Mouse (Mus musculus): ENCODE data around the gene Nup93. TPM values are rescaled to one million over a fixed set of nuclear protein-coding genes. Genes with fewer than 3 reads are reported as not detected.

Gene Nup93
- polyA plus RNA-seq, 1 experiment from 2014 or later: 51.5 TPM

GRCm38 (mm10) chr8:94227381-94227939, 13.1 kb downstream of the Nup93 start:
- Histone ChIP-seq H3K27me3 (replicated peaks) (no peaks in the 10 kb centered on the region), H3K4me1 (no peaks in the 10 kb centered on the region), H3K27ac (replicated peaks) (no peak overlapping the region), H3K4me2 (no peak overlapping the region), H3K36me3 (peaks cover 11% of the 10 kb centered on the region; the same call in 1 of the 2 replicates), H3K4me3 (replicated peaks) (no peak overlapping the region), H3K9ac (replicated peaks) (no peak overlapping the region), H3K9me3 (replicated peaks) (no peaks in the 10 kb centered on the region)
- ATAC-seq (ENCODE audit: low FRiP score): no peak
- 81% methylated on average over 7 of the region's 7 CpGs for WGBS

GRCm38 (mm10) chr8:94240240-94240751, 25.9 kb downstream of the Nup93 start:
- no peak for ATAC-seq (ENCODE audit: low FRiP score)
- H3K4me2 ChIP-seq: no peak overlapping the region
- H3K27ac ChIP-seq (replicated peaks): no peak overlapping the region
- H3K4me1 ChIP-seq: no peaks in the 10 kb centered on the region
- no peak overlapping the region for H3K4me3 ChIP-seq (replicated peaks)
- no peaks in the 10 kb centered on the region for H3K9me3 ChIP-seq (replicated peaks)
- H3K9ac ChIP-seq (replicated peaks): no peak overlapping the region
- no peaks in the 10 kb centered on the region for H3K27me3 ChIP-seq (replicated peaks)
- peaks cover 4% of the 10 kb centered on the region; the same call in 1 of the 2 replicates for H3K36me3 ChIP-seq
- WGBS: 90% methylated on average over 4 of the region's 4 CpGs

- H3K27me3 ChIP-seq (replicated peaks): no peaks in the 10 kb centered on the region
- no peaks in the 10 kb centered on the region for H3K36me3 ChIP-seq
- no peak overlapping the region for H3K9ac ChIP-seq (replicated peaks)
- no peaks in the 10 kb centered on the region for H3K9me3 ChIP-seq (replicated peaks)
- ATAC-seq (ENCODE audit: low FRiP score): no peak
- H3K4me1 ChIP-seq: peaks cover 16% of the 10 kb centered on the region
- H3K27ac ChIP-seq (replicated peaks): peak overlapping the region; percentile 58
- no peak overlapping the region for H3K4me3 ChIP-seq (replicated peaks)
- WGBS: 58% methylated on average over 2 of the region's 2 CpGs
- no peak overlapping the region for H3K4me2 ChIP-seq
These were observed 35.6 kb downstream of the Nup93 start for GRCm38 (mm10) chr8:94249836-94250435.

- H3K27ac ChIP-seq (replicated peaks): no peak overlapping the region
- H3K4me2 ChIP-seq: no peak overlapping the region
- no peaks in the 10 kb centered on the region for H3K9me3 ChIP-seq (replicated peaks)
- ATAC-seq (ENCODE audit: low FRiP score): no peak
- H3K9ac ChIP-seq (replicated peaks): no peak overlapping the region
- 58% methylated on average over 6 of the region's 6 CpGs for WGBS
- no peaks in the 10 kb centered on the region for H3K4me1 ChIP-seq
- no peak overlapping the region for H3K4me3 ChIP-seq (replicated peaks)
- no peaks in the 10 kb centered on the region for H3K27me3 ChIP-seq (replicated peaks)
- no peaks in the 10 kb centered on the region for H3K36me3 ChIP-seq
These were observed 44.5 kb downstream of the Nup93 start for GRCm38 (mm10) chr8:94258881-94259280.

- no peaks in the 10 kb centered on the region for H3K36me3 ChIP-seq
- H3K27me3 ChIP-seq (replicated peaks): no peaks in the 10 kb centered on the region
- H3K9ac ChIP-seq (replicated peaks): no peak overlapping the region
- no peak overlapping the region for H3K4me2 ChIP-seq
- WGBS: 72% methylated on average over 3 of the region's 3 CpGs
- H3K9me3 ChIP-seq (replicated peaks): no peaks in the 10 kb centered on the region
- peaks cover 10% of the 10 kb centered on the region for H3K4me1 ChIP-seq
- H3K27ac ChIP-seq (replicated peaks): no peak overlapping the region
- no peak overlapping the region for H3K4me3 ChIP-seq (replicated peaks)
- no peak for ATAC-seq (ENCODE audit: low FRiP score)
These were observed 48.4 kb downstream of the Nup93 start for GRCm38 (mm10) chr8:94262626-94263297.

- Histone ChIP-seq H3K4me2 (peak overlapping the region; percentile 51), H3K27me3 (replicated peaks) (no peaks in the 10 kb centered on the region), H3K9me3 (replicated peaks) (no peaks in the 10 kb centered on the region), H3K27ac (replicated peaks) (peak overlapping the region; percentile 83), H3K4me3 (replicated peaks) (peak overlapping the region; percentile 39), H3K36me3 (no peaks in the 10 kb centered on the region), H3K9ac (replicated peaks) (peak overlapping the region; percentile 49), H3K4me1 (peaks cover 32% of the 10 kb centered on the region)
- WGBS: 29% methylated on average over 10 of the region's 10 CpGs
- peak; percentile 80 for ATAC-seq (ENCODE audit: low FRiP score)
These were observed 52.2 kb downstream of the Nup93 start for GRCm38 (mm10) chr8:94266344-94267191.

- Histone ChIP-seq H3K4me1 (peaks cover 34% of the 10 kb centered on the region), H3K4me2 (peak overlapping the region; percentile 50), H3K36me3 (no peaks in the 10 kb centered on the region), H3K27me3 (replicated peaks) (no peaks in the 10 kb centered on the region), H3K27ac (replicated peaks) (peak overlapping the region; percentile 56), H3K9ac (replicated peaks) (peak overlapping the region; percentile 40; the same call in 1 of the 2 replicates), H3K9me3 (replicated peaks) (no peaks in the 10 kb centered on the region), H3K4me3 (replicated peaks) (peak overlapping the region; percentile 36)
- ATAC-seq (ENCODE audit: low FRiP score): 0 out of 2 replicates have a peak, but pooled peaks have one; percentile 16
- WGBS: 73% methylated on average over 3 of the region's 3 CpGs
These were observed 54.1 kb downstream of the Nup93 start for GRCm38 (mm10) chr8:94268359-94268890.

GRCm38 (mm10) chr8:94270309-94270708, 55.9 kb downstream of the Nup93 start:
- Histone ChIP-seq H3K9ac (replicated peaks) (0 out of 2 replicates have a peak overlapping the region, but pooled peaks have one; percentile 4), H3K4me2 (peak overlapping the region; percentile 48), H3K27ac (replicated peaks) (peak overlapping the region; percentile 54; the same call in 1 of the 2 replicates), H3K4me1 (peaks cover 35% of the 10 kb centered on the region), H3K36me3 (no peaks in the 10 kb centered on the region), H3K4me3 (replicated peaks) (peak overlapping the region; percentile 19), H3K27me3 (replicated peaks) (no peaks in the 10 kb centered on the region), H3K9me3 (replicated peaks) (no peaks in the 10 kb centered on the region)
- no peak for ATAC-seq (ENCODE audit: low FRiP score)
- WGBS: 93% methylated on average over 7 of the region's 7 CpGs

GRCm38 (mm10) chr8:94271102-94271501, 56.7 kb downstream of the Nup93 start:
- peaks cover 32% of the 10 kb centered on the region for H3K4me1 ChIP-seq
- no peaks in the 10 kb centered on the region for H3K36me3 ChIP-seq
- H3K4me3 ChIP-seq (replicated peaks): no peak overlapping the region
- no peak for ATAC-seq (ENCODE audit: low FRiP score)
- no peak overlapping the region for H3K9ac ChIP-seq (replicated peaks)
- H3K9me3 ChIP-seq (replicated peaks): no peaks in the 10 kb centered on the region
- H3K27me3 ChIP-seq (replicated peaks): no peaks in the 10 kb centered on the region
- H3K4me2 ChIP-seq: no peak overlapping the region
- no peak overlapping the region for H3K27ac ChIP-seq (replicated peaks)
- WGBS: 87% methylated on average over 7 of the region's 7 CpGs

- ATAC-seq (ENCODE audit: low FRiP score): no peak
- no peaks in the 10 kb centered on the region for H3K9me3 ChIP-seq (replicated peaks)
- no peaks in the 10 kb centered on the region for H3K36me3 ChIP-seq
- WGBS: 81% methylated on average over 3 of the region's 3 CpGs
- no peak overlapping the region for H3K4me3 ChIP-seq (replicated peaks)
- no peak overlapping the region for H3K4me2 ChIP-seq
- H3K27me3 ChIP-seq (replicated peaks): no peaks in the 10 kb centered on the region
- peaks cover 27% of the 10 kb centered on the region for H3K4me1 ChIP-seq
- no peak overlapping the region for H3K27ac ChIP-seq (replicated peaks)
- H3K9ac ChIP-seq (replicated peaks): no peak overlapping the region
These were observed 58.2 kb downstream of the Nup93 start for GRCm38 (mm10) chr8:94272612-94273011.

- Histone ChIP-seq H3K27me3 (replicated peaks) (no peaks in the 10 kb centered on the region), H3K36me3 (no peaks in the 10 kb centered on the region)
These were observed 59.0 kb downstream of the Nup93 start for GRCm38 (mm10) chr8:94273289-94273850.

More at GRCm38 (mm10) chr8:94273289-94273850, 59.0 kb downstream of the Nup93 start:
- no peak overlapping the region for H3K27ac ChIP-seq (replicated peaks)
- no peaks in the 10 kb centered on the region for H3K9me3 ChIP-seq (replicated peaks)
- H3K4me2 ChIP-seq: no peak overlapping the region
- no peak overlapping the region for H3K4me3 ChIP-seq (replicated peaks)
- H3K4me1 ChIP-seq: peaks cover 27% of the 10 kb centered on the region
- WGBS: 82% methylated on average over 5 of the region's 5 CpGs
- ATAC-seq (ENCODE audit: low FRiP score): no peak
- H3K9ac ChIP-seq (replicated peaks): no peak overlapping the region
